Mouse (Mus musculus) cerebellum, adult 8-10 months (tissue): ENCODE measurements around the gene Tnrc18.
A peak's percentile ranks its signal among the peaks of the same experiment; 100 is the strongest.
"Not testable (repeated sequence)": the region's sequence is repeated elsewhere in the genome, so short reads cannot be mapped to it uniquely, and the experiment has no call there.

Experiments used
- DNase-seq: peaks from one replicate; pipeline ENCODE4 v3.0.0; 2022

Gene Tnrc18

DNA sequence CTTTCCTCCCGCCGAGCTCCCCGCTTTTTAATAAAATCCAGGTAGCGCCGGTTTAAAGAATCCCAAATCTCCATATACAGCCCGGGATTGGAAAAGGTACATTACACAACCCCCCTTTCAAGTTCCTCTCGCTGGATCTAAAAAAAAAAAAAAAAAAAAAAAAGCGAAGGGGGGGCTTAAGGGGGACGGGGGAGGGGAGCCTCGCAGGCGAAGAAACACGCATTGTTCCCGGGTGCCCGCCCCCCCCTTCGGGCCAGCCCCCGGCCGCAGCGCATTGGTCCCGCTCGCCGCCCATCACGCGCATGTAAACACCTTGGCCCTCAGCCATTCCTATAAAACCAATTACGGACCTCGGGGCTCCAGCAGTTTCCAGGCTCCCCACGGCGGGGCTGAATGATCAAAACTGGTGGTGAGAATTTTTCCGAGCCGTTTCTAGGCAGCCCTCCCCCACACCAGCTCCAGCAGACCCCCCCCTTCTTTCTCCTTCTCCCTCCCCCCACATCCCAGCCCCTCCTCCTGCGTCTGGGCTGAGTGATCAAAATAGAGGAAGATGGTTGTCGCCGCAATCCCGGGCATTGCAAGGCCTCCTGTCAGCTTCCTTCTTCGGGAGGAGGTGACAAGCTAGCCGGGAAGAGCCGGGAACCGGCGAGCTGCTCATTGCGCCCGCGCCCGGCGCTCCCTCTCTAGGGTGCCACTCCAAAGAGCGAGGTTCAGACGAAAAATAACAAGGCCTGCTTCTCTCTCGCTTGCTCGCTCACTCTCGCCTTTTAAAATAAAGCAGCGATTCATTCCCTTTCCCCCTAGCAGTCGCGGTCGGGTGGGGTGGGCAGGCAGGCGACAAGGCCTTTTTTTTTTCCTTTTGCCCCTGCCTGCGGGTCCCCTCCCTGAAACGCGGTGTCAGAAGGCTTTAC, at the start of gene Tnrc18:
Gene Tnrc18 (minus strand): TSS at position 139 of the 911 bp plus-strand sequence.
- DNase-seq = peak; percentile 100

DNA sequence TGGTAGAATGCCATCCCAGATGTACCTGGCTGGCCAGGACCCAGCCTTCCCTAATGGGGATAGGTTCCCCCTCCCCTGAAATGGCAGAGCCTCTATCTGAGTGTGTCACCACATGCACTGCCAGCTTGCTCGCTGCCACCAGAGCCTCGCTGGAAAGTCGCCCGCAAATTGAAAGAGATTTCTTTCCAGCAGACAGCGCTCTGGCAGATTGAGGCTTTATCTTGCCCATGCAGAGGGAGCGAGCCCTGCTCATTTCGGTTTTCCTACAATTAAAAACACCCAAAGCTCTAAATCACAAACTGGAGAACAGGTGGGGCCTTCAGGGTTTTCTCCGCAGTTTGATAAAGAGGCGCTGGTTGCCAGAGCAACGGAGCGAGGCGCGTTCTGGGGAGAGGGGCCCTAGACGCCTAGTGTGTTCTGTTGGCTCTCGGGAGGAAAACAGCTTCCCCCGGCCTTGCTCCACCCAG, 40.3 kb upstream of the Tnrc18 start:
- DNase-seq = peak; percentile 63

DNA sequence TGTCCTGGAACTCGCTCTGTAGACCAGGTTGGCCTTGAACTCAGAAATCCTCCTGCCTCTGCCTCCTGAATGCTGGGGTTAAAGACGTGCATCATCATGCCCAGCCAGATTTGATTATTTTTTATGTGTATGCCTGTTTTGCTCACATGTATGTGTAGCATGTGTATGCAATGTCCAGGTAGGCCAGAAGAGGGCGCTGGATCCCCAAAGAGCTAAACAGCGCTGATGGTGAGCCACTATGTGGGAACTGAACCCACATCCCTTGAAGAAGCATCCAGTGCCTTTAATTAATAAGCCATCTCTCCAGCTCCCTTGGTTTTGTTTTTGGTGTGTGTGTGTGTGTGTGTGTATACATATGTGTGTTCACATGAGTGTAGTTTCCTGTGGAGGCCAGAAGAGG, 38.9 kb upstream of the Tnrc18 start:
- DNase-seq = no peak

DNA sequence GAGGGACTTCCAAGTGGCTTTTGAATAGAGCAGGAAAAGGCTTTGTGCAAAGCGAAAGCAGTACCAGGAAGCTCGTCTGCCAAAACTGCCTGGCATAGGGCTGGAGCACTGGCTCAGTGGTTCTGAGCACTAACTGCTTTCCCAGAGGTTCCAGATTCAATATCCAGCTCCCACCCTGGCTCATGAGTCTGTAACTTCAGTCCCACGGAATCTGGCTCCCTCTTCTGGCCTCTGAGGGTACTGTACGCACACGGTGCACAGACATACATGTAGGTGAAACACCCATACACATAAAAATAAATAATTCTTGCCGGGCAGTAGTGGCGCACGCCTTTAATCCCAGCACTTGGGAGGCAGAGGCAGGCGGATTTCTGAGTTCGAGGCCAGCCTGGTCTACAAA, 37.4 kb upstream of the Tnrc18 start:
- peak; percentile 24 for DNase-seq

DNA sequence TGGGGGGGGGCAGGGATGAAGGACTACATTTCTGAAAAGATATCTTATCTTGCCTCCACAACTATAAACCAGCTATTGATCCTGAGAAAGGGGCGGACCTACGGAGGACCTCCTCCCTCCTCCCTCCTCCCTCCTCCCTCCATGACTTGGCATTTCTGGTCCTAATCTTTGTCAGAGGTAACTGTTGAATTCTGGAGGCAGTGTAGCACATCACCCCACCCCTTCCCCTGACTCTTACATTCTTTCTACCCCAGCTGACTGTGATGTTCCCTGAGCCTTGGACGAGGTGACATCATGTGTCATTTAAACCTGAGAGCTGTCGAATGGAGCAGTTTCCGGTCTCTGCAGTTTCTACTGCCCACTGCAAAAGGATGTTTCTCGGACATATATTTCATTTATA, 36.1 kb upstream of the Tnrc18 start:
- DNase-seq = no peak

DNA sequence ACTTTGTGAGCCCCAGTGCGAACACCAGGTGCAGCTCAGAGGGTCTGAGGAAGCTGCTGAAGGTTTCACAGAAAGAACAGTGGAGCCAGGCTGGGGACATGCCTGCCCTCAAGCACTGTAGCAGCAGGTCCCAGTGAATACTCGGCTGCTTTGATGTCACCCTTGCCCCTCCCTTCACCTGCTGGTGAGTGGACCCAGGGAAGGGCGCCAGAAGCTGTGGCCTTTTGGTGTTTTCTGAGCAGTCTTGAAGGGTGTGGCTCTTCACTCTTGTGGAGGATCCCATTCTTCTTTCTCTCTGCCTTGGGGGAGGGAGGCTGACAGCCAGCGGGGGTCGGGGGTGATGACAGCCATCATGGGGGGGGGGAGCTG, 34.2 kb upstream of the Tnrc18 start:
- DNase-seq = no peak

DNA sequence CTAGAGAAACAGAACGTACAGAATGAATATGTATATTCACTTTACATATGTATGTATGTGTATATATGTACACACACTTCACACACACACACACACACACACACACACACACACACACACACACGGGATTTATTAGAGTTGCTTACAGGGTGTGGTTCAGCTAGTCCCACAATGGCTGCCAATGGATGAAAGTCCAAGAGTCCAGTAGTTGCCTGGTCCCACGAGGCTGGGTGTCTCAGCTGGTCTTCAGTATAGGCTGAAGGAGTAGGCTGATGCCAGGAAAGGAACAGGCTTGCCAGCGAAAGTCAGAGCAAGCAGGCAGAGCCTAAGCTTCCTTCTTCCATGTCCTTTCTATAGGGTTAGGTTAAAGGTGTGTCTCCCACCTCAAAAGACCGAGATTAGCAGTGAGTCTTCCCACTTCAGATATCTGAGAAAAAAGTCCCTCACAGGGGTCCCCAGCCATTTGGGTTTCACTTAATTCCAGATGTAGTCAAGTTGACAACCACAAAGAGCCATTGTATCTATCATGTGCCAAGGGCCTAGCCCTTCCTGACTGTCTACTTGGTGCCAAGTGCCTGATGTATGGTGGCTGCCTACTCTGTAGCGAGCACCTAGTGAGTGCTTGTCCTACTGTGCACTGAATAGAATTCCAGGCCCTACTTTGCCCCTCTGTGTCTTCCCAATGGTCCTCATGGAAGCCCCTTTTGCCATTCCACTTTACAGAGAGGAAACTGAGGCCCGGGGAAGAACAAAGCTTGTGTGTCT, 33.6 kb upstream of the Tnrc18 start:
- DNase-seq = no peak

DNA sequence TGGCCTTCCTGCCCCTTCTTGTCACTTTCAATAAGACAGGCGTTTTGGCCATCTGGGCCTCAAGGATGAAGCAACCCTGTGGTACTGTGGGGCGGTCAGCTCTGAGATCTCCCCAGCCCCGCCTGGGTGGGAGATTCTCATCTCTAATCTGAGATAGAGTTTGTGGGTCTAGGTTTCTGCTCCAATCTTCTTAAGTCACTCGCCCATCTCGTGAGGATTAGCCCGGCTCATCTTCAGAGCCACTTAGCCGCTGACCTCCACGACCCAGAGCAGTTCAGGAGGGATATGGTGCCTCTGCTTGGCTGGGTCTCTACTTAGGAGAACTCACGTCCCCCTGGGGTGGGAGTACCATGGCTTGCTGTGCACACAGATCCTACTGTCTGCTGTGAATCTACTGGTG, 33.0 kb upstream of the Tnrc18 start:
- no peak for DNase-seq

DNA sequence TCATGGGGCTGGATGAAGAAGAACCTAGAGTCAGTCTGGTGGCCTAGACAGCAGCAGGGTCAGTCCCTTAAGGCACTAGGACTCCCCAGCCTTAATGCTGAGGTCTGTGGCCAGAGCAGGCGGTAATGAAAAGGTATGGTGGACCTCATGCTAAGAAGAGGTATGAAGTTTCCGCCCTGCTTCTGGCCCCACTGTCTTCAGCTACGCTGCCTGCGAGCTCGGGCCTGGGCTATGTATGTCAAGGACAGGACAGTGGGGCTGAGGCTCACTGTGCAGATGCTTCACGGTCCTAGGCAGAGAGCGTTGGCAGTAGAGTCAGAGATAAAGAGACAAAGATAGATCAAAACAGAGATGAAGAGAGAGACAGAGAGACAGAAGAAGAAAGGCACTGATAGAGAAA, 31.4 kb upstream of the Tnrc18 start:
- DNase-seq = no peak

DNA sequence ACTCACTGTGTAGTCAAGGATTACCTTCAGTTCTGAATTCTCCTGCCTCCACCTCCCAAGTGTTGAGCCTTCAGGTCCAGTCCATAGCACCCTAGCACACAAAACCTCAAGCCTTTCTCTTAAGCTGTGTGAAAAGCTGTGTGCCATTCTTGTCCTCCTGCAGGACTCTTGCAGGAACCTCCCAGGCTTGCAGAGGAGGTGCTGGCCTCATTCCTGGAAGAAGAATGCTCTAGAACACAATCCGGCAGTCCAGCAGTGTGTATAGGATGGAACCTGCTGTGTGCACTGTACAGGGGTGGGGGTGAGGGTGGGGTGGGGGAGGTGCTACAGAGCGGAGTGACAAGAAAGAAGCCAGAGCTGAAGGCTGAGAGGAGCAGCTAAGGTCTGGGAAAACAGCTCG, 30.7 kb upstream of the Tnrc18 start:
- DNase-seq = no peak

DNA sequence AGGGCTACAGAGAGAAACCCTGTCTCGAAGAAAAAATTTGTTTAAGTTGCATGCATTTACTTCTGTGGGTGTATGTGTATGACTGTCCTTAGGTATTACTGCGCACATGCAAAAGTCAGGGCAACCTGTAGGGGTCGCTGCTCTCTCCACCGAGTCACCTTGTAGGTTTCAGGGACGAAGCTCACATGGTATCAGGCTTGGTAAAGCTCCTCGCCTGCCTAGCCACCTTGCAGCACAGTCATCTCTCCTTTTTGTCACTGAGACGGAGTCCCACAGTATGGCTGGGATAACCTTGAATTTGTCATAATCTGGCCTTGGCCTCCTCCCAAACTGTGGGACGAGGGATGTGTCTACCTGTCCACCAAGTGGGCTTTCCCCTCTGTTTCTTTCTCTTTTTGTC, 27.0 kb upstream of the Tnrc18 start:
- no peak for DNase-seq

DNA sequence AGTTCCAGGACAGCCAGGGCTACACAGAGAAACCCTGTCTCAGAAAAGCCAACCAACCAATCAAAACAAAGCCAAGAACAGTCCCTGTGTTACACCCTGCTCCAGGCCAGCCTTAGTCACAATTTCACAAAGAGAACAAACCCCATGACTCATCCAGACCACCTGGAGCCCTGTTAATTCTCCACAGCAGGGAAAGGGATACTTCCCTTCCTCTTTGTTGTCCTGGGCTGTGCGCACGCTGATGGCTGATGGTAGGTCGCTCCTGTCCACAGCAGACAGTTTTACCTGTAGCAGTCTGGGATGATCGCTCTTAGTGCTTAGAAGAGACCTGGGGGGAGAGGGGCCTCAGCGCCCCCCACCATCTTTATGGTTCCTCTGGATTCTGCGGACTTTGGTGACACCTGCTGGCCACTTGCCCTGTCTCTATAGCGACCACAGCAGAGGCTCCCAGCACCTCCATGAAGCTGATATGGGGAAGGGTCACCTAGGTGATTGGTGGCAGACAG, 24.7 kb upstream of the Tnrc18 start:
- DNase-seq = peak; percentile 40

DNA sequence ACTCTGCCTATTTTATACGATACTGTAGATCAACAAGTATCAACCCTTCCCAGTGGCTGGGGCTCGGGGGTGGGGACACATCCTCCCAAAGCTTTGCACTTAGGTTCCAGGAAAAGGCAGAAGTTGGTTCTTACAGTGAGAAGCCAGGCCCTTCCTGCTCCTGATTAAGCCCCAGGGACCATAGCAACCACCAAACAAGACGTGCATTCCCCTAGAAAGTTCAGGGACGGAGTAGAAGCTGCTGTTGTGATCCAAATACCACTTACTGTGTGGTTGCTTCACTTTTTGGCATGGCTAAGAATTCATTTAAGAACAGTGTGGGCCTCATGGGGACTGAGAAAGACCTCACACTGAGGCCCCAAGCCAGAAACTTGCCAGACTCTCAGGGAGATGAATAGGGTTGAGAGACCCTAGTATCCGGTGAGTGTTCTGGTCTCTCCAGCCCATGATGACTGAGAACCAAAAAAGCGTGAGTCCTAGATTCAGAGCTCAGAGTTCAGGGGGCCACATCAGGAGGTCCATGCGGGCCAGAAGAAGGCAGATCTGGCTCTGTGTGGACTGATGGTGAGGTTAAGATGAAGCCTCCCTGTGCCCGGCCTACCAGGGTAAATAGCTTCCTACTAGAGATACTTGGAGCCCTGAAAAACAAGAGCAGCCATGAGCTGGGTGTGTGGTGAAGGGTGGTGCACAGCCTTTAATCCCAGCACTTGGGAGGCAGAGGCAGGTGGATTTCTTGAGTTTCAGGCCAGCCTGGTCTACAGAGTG, 24.1 kb upstream of the Tnrc18 start:
- DNase-seq = no peak

DNA sequence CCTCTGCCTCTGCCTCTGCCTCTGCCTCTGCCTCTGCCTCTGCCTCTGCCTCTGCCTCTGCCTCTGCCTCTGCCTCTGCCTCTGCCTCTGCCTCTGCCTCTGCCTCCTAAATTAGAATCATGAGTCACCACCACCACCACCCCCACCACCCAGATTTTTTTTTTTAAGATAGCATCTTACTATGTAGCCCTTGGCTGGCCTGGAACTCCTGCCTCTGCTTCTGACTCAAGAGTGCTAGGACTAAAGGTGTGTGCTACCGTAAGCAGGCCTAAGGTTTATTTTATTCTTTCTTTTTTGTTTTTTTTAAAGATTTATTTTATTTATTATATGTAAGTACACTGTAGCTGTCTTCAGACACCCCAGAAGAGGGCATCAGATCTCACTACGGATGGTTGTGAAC, 20.0 kb upstream of the Tnrc18 start:
- DNase-seq = not testable (repeated sequence)

DNA sequence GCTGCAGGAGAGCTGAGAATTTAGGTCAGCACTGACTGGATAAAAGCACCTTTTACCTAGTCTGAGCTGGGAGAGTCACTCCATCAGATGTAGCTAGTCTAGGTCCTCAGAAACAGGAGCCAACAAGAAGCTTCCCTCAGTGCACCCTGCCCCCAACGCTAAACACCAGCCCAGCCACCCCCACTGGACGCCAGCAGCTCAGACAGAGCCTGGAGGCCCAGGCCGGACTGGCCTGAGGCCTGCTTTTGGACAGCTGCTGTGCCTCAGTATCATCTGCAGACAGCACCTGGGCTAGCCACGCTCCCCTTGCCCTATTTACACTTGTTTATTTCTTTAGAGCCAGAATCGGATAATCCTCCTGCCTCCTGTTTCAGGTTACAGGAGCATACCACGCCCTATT, 19.4 kb upstream of the Tnrc18 start:
- DNase-seq = no peak

DNA sequence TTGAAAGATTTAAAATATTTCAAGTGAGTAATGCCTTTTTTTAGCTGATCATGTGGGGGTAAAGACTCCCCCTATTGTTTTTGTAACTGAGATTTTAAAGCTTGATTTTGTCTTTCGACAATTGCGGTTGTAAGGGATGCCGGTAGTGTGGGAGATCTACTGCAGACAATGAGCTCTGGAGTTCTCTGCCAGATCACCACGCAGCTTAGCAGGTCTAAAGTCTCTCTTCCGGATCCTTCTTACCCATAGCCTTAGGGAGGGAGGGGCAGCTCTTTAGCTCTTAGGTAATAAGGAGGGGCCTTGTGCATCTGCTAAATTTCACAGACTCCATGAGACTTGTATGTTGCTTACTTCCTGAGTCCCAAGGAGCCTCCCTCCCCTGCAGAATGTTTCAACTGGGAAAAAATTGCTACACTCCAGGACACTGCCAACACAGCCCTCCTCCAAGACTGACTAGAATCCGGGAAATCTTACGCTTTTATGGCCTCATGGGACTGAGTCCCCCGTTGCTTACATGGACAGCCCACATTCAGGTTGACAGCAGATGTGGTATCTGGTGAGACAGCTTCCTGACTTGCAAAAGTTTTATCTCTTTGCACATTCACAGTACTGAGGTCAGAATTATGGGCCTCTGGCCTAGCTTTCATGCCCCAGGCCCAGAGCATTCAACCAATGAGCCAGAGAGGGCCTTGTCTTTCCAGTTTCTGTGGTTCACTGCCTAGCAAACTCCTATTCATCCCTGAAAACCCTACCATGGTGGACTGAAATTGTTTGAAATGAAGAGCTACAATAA, 16.4 kb upstream of the Tnrc18 start:
- DNase-seq = no peak

DNA sequence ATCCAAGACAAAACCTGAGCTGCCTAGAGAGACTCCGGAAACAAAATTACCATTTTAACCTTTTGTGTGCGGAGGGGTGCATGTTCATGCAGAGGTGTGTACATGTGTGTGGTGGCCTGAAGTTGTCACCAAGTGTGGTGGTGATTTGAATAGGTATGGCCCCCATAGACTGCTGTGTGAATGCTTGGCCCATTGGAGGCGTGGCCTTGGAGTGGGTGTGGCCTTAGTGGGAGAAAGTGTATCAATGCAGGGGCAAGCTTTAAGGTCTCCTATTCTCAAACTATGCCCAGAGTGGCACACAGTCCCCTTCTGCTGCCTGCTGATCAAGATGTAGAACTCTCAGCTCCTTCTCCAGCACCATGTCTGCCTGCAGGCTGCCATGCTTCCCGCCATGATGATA, 8.7 kb upstream of the Tnrc18 start:
- DNase-seq = no peak

DNA sequence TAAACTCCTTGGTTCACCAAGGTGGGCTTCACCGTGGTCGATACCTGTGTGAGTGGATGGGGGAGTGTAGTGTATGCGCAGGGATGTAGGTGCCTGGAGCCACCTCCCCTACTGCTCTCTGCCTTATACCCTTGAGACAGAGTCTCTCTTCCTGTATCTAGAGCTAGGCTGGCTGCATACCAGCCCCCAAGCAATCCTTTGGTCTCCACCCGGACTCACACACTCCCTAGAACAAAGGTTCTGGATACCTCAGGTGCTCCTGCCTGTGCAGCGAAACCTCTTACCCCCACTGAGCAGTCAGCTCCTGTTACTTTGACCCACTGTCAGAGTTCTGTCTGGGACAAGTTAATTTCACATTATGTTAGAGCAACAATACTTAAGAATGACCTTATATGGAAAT, 8.2 kb upstream of the Tnrc18 start:
- DNase-seq = no peak

DNA sequence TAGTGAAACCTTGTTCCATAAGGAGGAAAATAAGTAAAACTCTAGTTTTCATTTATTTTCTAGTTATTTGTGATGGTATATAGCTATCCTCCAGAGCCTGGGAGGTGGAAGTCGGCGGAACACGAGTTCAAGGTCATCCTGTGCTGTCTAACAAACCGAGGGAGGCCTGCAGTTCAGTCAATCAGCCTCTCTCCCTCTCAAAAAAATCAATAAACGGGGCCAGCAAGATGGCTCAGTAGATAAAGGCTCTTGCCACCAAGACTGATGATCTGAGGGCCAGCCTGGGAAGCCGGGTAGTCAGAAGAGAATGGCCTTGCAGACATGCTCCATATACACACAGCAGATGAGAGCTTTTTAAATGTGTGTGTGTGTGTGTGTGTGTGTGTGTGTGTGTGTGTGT, 6.6 kb upstream of the Tnrc18 start:
- DNase-seq = no peak

DNA sequence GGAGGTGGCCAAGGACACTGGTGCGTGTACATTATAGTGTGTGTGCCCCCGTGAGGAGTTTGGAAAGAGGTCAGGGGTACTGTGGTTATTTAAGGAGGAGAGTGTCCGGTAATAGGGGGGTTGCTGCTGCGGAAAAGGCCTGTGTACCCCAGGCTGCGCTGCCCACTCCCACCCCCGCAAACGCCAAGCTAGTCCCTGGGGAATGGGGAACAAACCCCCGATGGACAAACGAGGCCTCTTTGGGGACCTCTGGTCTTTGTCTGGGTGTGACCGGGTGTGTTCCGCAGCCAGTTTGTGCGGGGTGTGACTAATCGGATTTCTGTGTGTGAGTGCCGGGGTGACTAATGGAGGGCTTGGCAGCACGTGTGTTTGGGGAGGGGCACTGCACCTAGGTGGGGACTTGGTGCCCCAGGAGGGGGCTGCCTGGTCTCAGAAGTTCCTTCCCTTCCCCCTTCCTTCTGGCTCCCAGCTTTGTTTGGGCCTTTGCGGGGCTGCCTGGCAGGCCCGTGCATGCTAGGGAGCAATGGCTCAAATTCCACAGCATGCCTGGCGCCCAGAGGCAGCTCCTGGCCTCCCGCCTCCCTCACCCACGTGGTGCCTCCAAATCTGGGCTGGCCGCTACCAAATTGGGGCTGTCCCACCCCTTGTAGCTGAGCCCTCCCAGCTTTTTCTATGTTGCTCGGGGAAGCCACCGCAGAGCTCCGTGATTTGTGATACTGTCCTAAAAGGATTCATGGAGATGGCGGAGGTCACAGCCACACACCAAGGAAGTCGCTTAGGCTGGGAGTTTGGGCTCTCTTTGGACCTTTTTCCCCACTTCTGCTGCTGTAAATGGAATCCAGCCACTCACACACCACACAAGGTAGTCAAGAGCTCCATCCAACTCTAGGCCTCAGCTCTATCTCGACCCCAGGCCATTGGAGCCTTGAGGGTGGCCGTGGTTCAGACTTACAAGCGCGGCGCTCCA, 5.9 kb upstream of the Tnrc18 start:
- DNase-seq = peak; percentile 79
